Comparison of ENCODE assay signal across 26 mouse cellular contexts in genomic region chr14:51203115-51203514, GRCm38 (mm10). TPM values are rescaled to one million over a fixed set of nuclear protein-coding genes. Genes with fewer than 3 reads are reported as not detected.
DNase-seq lines count a peak whose midpoint lies in the region; TF ChIP-seq lines count a peak whose summit lies in the region.
"Had no signal": no experiment of that assay in that cellular context is flagged by ENCODE, and none has a peak within 500 bp of the region (broad histone marks: within the 10 kb centered on the region; RNA-seq: fewer than 3 reads in every experiment).

TSS of gene Ear14 (plus strand) at chr14:51203391.

- H3K27ac ChIP-seq in layer of hippocampus, adult 2 months, result peak within 1 kb of the TSS; percentile 49; the same call in 1 of the 2 replicates
- H3K27ac ChIP-seq: embryonic facial prominence, embryonic 12.5 days; embryonic facial prominence, embryonic 15.5 days; heart, embryonic 15.5 days; hindbrain, embryonic 10.5 days; hindbrain, embryonic 13.5 days; intestine, embryonic 15.5 days had no signal

- no peak for TF ChIP-seq CTCF in layer of hippocampus, adult 2 months (conservative IDR thresholded peaks at IDR 0.05)

- H3K4me3 ChIP-seq in layer of hippocampus, adult 2 months, result no peak within 1 kb of the TSS
- H3K4me3 ChIP-seq: embryonic facial prominence, embryonic 12.5 days; embryonic facial prominence, embryonic 15.5 days; heart, embryonic 12.5 days; heart, embryonic 15.5 days; hindbrain, embryonic 10.5 days; hindbrain, embryonic 13.5 days; intestine, embryonic 15.5 days had no signal

- DNase-seq in layer of hippocampus, adult 11-12 months (ENCODE audit: low spot score), result peak; percentile 38
- DNase-seq in layer of hippocampus, postnatal 25 days (ENCODE audit: extremely low spot score in 1 of 2, low spot score in 1 of 2), result no peak
- peak; percentile 16 to 53 for DNase-seq in layer of hippocampus, adult 2 months (ENCODE audit: low spot score in 2 of 2)
- DNase-seq in layer of hippocampus, adult 9-11 months, result peak; percentile 59
- DNase-seq in cerebellum, postnatal 14 days, result no peak
- no peak for DNase-seq in adrenal gland, postnatal 36 days
- DNase-seq in kidney, postnatal 14 days, result no peak
- DNase-seq: adrenal gland, postnatal 10 days; cerebellum, adult 11-12 months; cerebellum, adult 8-10 months; cerebellum, postnatal 10 days; gastrocnemius, postnatal 25 days; heart, adult 18-20 months; heart, postnatal 10 days; heart, postnatal 36 days had no signal

RNA-seq across cellular contexts. Expression of gene Ear14, which starts in this region (rescaled TPM):
- not detected for total RNA-seq in layer of hippocampus, postnatal 25 days (2021)
- total RNA-seq in layer of hippocampus, adult 2 months (2021), result not detected
- not detected for total RNA-seq in adrenal gland, postnatal 36 days (2021)
- total RNA-seq: adrenal gland, adult 18-20 months; adrenal gland, postnatal 10 days; adrenal gland, postnatal 4 days; gastrocnemius, adult 8-10 months; gastrocnemius, postnatal 25 days; heart, adult 18-20 months; heart, postnatal 10 days; heart, postnatal 36 days; MEL had no signal

Comparison
In these comparisons a context has a peak if more than half of its experiments do, and no peak if none do; other contexts are left out.
1. DNase-seq: peak in layer of hippocampus, adult 11-12 months (single experiment) and layer of hippocampus, adult 9-11 months (single experiment); none in layer of hippocampus, postnatal 25 days (0 of 2), cerebellum, postnatal 14 days (0 of 2), adrenal gland, postnatal 36 days (0 of 2) and kidney, postnatal 14 days (single experiment).
2. Peak in DNase-seq and H3K27ac ChIP-seq in layer of hippocampus, adult 2 months; RNA of the gene not detected or under 1 TPM.